Mouse (Mus musculus): ENCODE data around the gene Btbd35f24. TPM values are rescaled to one million over a fixed set of nuclear protein-coding genes. Genes with fewer than 3 reads are reported as not detected.

Gene Btbd35f24
- total RNA-seq (2023): not detected

DNA sequence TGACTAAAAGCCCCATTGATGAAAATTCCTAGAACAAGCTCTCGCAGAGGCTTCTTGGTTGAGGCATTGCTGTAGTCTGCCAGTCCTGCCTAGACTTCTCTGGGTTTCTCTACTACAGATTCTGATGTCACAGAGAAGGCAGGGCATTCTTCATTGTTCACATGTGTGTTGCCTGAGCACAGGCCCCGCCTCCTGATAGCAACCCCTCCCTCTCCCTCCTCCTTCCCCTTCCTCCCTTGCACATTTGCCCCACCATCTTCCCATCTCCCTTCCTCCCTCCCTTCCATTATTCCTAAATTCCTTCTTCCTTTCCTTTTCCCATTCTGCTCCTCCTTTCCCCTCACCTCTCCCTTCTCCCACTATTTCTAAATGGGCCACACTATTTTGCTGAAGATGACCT, at the start of gene Btbd35f24:
Btbd35f24 (minus strand) TSS at position 101 of the 400 bp plus-strand sequence.

Other genes starting within 250 kb of the Btbd35f24 start
- not detected for gene Btbd35f23, start 119.0 kb downstream of the Btbd35f24 start, total RNA-seq (2023)
- gene Btbd35f11, start 247.9 kb upstream of the Btbd35f24 start, total RNA-seq (2023): not detected